Mouse (Mus musculus) liver, adult 2 months (tissue): ENCODE data around the gene Agbl5. TPM values are rescaled to one million over a fixed set of nuclear protein-coding genes. Genes with fewer than 3 reads are reported as not detected.

ENCODE experiments used
- DNase-seq: peaks from one replicate; pipeline ENCODE4 v3.0.0-alpha.2; 2011; ENCODE audit warnings: low read depth, low spot score; ENCODE audit errors: extremely low read depth
- H3K27ac ChIP-seq: fragments of 200-500 bp; replicated peaks from 2 replicates; pipeline ENCODE4 v1.5.1; 2012; ENCODE audit warnings: low read depth, mild to moderate bottlenecking, control low read depth, inconsistent platforms, low read length; ENCODE audit not compliant: insufficient read depth
- H3K27me3 ChIP-seq: fragments of 200-500 bp; 2 replicates; pipeline ENCODE4 v1.6.1; 2012; ENCODE audit warnings: mild to moderate bottlenecking, moderate library complexity, low read length, inconsistent platforms; ENCODE audit not compliant: control insufficient read depth, insufficient read depth
- H3K36me3 ChIP-seq: fragments of 200-500 bp; 2 replicates; pipeline ENCODE4 v1.6.1; 2012; ENCODE audit warnings: low read length, inconsistent platforms; ENCODE audit not compliant: control insufficient read depth, insufficient read depth
- H3K4me1 ChIP-seq: fragments of 200-500 bp; 2 replicates; pipeline ENCODE4 v1.6.1; 2011; ENCODE audit warnings: low read length; ENCODE audit not compliant: control insufficient read depth, insufficient read depth
- H3K4me3 ChIP-seq: fragments of 200-500 bp; 2 replicates; pipeline ENCODE4 v1.5.1; 2011; ENCODE audit warnings: low read depth, mild to moderate bottlenecking, control low read depth, low read length, moderate library complexity; ENCODE audit not compliant: insufficient read depth
- H3K79me2 ChIP-seq: fragments of 200-500 bp; 2 replicates; pipeline ENCODE4 v1.6.1; 2012; ENCODE audit warnings: inconsistent platforms, mild to moderate bottlenecking, low read length, moderate library complexity; ENCODE audit not compliant: control insufficient read depth, insufficient read depth
- H3K9ac ChIP-seq: fragments of 200-500 bp; 2 replicates; pipeline ENCODE4 v1.6.1; 2012; ENCODE audit warnings: low read depth, mild to moderate bottlenecking, control low read depth, inconsistent platforms, low read length
- CTCF ChIP-seq: fragments of 200-500 bp; IDR thresholded peaks from 2 replicates; pipeline ENCODE4 v1.5.1; 2011; ENCODE audit warnings: low read depth, low read length, control low read depth
- POLR2A ChIP-seq: fragments of 200-500 bp; IDR thresholded peaks from 2 replicates; pipeline ENCODE4 v1.6.1; 2011; ENCODE audit warnings: low read length, control low read depth; ENCODE audit not compliant: insufficient read depth; ENCODE audit errors: extremely low read depth
- WGBS: fragments of 180-500 bp; shearing (Covaris S2); methylation state at CpG from one replicate; pipeline ENCODE4 v1.1.7; 2018; 5-methylcytosine and 5-hydroxymethylcytosine counted together
- polyA plus RNA-seq: library from polyadenylated mRNA; depleted of rRNA; stranded (reverse); fragments of >200 nt; gene quantifications from 2 replicates; pipeline ENCODE4 v1.2.3, GENCODE M21; 2012
- total RNA-seq: library from RNA; depleted of rRNA; stranded (reverse); fragments of >200 nt; gene quantifications from 2 replicates; pipeline ENCODE4 v1.2.3, GENCODE M21; 2014

Gene Agbl5
- total and polyA plus RNA-seq, 2 experiments = 2.7 to 7.5 TPM

GRCm38 (mm10) chr5:30867712-30868111, 20.8 kb upstream of the Agbl5 start, which contains the start of gene Tmem214:
Gene Tmem214 (plus strand): TSS chr5:30868012.
- TF ChIP-seq POLR2A (no peak), CTCF (no peak)
- peaks cover 6% of the 10 kb centered on the region; the same call in 1 of the 2 replicates for H3K79me2 ChIP-seq
- H3K36me3 ChIP-seq = peaks cover 14% of the 10 kb centered on the region; the same call in 1 of the 2 replicates
- no peak within 1 kb of the TSS for H3K9ac ChIP-seq
- WGBS = 98% methylated on average over 3 of the region's 3 CpGs
- no peak within 1 kb of the TSS; the same call in 1 of the 2 replicates for H3K27ac ChIP-seq
- H3K4me1 ChIP-seq = peaks cover 4% of the 10 kb centered on the region; the same call in 1 of the 2 replicates
- no peak for DNase-seq
- H3K4me3 ChIP-seq = no peak within 1 kb of the TSS
- no peaks in the 10 kb centered on the region for H3K27me3 ChIP-seq

- H3K79me2 ChIP-seq = peaks cover 6% of the 10 kb centered on the region; the same call in 1 of the 2 replicates
- TF ChIP-seq CTCF (no peak), POLR2A (no peak)
- WGBS = 16% methylated on average over 9 of the region's 9 CpGs
- H3K27ac ChIP-seq = peak overlapping the region; percentile 25
- no peaks in the 10 kb centered on the region for H3K27me3 ChIP-seq
- peak overlapping the region; percentile 17; the same call in 1 of the 2 replicates for H3K9ac ChIP-seq
- H3K4me3 ChIP-seq = peak overlapping the region; percentile 80; the same call in 1 of the 2 replicates
- peaks cover 4% of the 10 kb centered on the region; the same call in 1 of the 2 replicates for H3K4me1 ChIP-seq
- peaks cover 23% of the 10 kb centered on the region for H3K36me3 ChIP-seq
- DNase-seq = peak; percentile 41
Measured at GRCm38 (mm10) chr5:30868981-30869380, 19.5 kb upstream of the Agbl5 start.

- Histone ChIP-seq H3K4me1 (peaks cover 4% of the 10 kb centered on the region; the same call in 1 of the 2 replicates), H3K9ac (peak overlapping the region; percentile 95), H3K79me2 (peaks cover 6% of the 10 kb centered on the region; the same call in 1 of the 2 replicates), H3K27ac (peak overlapping the region; percentile 58), H3K36me3 (peaks cover 28% of the 10 kb centered on the region), H3K4me3 (peak overlapping the region; percentile 80), H3K27me3 (no peaks in the 10 kb centered on the region)
- WGBS = under 1% methylated on average over 58 of the region's 63 CpGs
- peak; percentile 66 for DNase-seq
- TF ChIP-seq CTCF (no peak), POLR2A (peak; percentile 85)
Measured at GRCm38 (mm10) chr5:30869405-30870130, 18.9 kb upstream of the Agbl5 start.

GRCm38 (mm10) chr5:30870131-30870406, 18.4 kb upstream of the Agbl5 start:
- peak overlapping the region; percentile 95 for H3K9ac ChIP-seq
- peaks cover 6% of the 10 kb centered on the region; the same call in 1 of the 2 replicates for H3K79me2 ChIP-seq
- peaks cover 32% of the 10 kb centered on the region for H3K36me3 ChIP-seq
- TF ChIP-seq CTCF = no peak
- no peak for TF ChIP-seq POLR2A
- H3K27me3 ChIP-seq = no peaks in the 10 kb centered on the region
- peak overlapping the region; percentile 80 for H3K4me3 ChIP-seq
- H3K4me1 ChIP-seq = peaks cover 4% of the 10 kb centered on the region; the same call in 1 of the 2 replicates
- WGBS = 8% methylated on average over 2 of the region's 2 CpGs
- DNase-seq = no peak
- peak overlapping the region; percentile 58 for H3K27ac ChIP-seq

- Histone ChIP-seq H3K4me3 (no peak overlapping the region), H3K36me3 (peaks cover 36% of the 10 kb centered on the region), H3K79me2 (peaks cover 6% of the 10 kb centered on the region; the same call in 1 of the 2 replicates), H3K27ac (no peak overlapping the region), H3K4me1 (peaks cover 4% of the 10 kb centered on the region; the same call in 1 of the 2 replicates), H3K9ac (no peak overlapping the region), H3K27me3 (no peaks in the 10 kb centered on the region)
- no peak for DNase-seq
- TF ChIP-seq POLR2A (no peak), CTCF (no peak)
- WGBS = 96% methylated on average over 9 of the region's 9 CpGs
Measured at GRCm38 (mm10) chr5:30872574-30872973, 15.9 kb upstream of the Agbl5 start.

GRCm38 (mm10) chr5:30874365-30874764, 14.1 kb upstream of the Agbl5 start:
- Histone ChIP-seq H3K9ac (no peak overlapping the region), H3K27me3 (no peaks in the 10 kb centered on the region), H3K27ac (no peak overlapping the region), H3K36me3 (peaks cover 36% of the 10 kb centered on the region), H3K4me3 (no peak overlapping the region), H3K4me1 (peaks cover 4% of the 10 kb centered on the region; the same call in 1 of the 2 replicates), H3K79me2 (peaks cover 6% of the 10 kb centered on the region; the same call in 1 of the 2 replicates)
- no peak for DNase-seq
- TF ChIP-seq POLR2A (no peak), CTCF (no peak)
- WGBS = 93% methylated on average over 7 of the region's 7 CpGs
